Mouse (Mus musculus) left cerebral cortex, adult 18-20 months (tissue): ENCODE results near the gene Higd2a. TPM values are rescaled to one million over a fixed set of nuclear protein-coding genes. Genes with fewer than 3 reads are reported as not detected.
A peak's percentile ranks its signal among the peaks of the same experiment; 100 is the strongest.
"Not testable (repeated sequence)": the region's sequence is repeated elsewhere in the genome, so short reads cannot be mapped to it uniquely, and the experiment has no call there.

Experiments
- DNase-seq, 2 experiments: peaks; one replicate each; pipeline ENCODE4 v3.0.0; 2021 to 2022; ENCODE audit warnings: low spot score in 2 of 2, mixed read lengths in 1 of 2
- total RNA-seq, 2 experiments: library from RNA; stranded (reverse); gene quantifications; 2 replicates each; pipeline ENCODE4 v1.2.3; 2021

Gene Higd2a
- total RNA-seq, 2 experiments from 2014 or later: 136 to 144 TPM

GRCm38 (mm10) chr13:54581385-54581784 is 8.6 kb upstream of the Higd2a start:
- DNase-seq: no peak

GRCm38 (mm10) chr13:54582126-54582525 is 7.9 kb upstream of the Higd2a start:
- no peak for DNase-seq

- DNase-seq: no peak
Observed at GRCm38 (mm10) chr13:54582860-54583259, 7.1 kb upstream of the Higd2a start.

- DNase-seq: no peak
Observed at GRCm38 (mm10) chr13:54585831-54586230, 4.2 kb upstream of the Higd2a start.

- DNase-seq: no peak
Observed at GRCm38 (mm10) chr13:54589414-54589995, 502 bp upstream of the Higd2a start.

- no peak for DNase-seq
Observed at GRCm38 (mm10) chr13:54591776-54592356, 1.9 kb downstream of the Higd2a start.

- DNase-seq: no peak
Observed at GRCm38 (mm10) chr13:54593617-54594016, 3.6 kb downstream of the Higd2a start.

GRCm38 (mm10) chr13:54596107-54596690 is 6.2 kb downstream of the Higd2a start:
- DNase-seq: no peak

GRCm38 (mm10) chr13:54596870-54597269 is 6.9 kb downstream of the Higd2a start:
- no peak for DNase-seq

GRCm38 (mm10) chr13:54598622-54599143 is 8.7 kb downstream of the Higd2a start:
- no peak for DNase-seq

- DNase-seq: no peak
Observed at GRCm38 (mm10) chr13:54602639-54603111, 12.7 kb downstream of the Higd2a start.

GRCm38 (mm10) chr13:54603501-54603900 is 13.5 kb downstream of the Higd2a start:
- no peak for DNase-seq

- no peak for DNase-seq
Observed at GRCm38 (mm10) chr13:54604221-54604620, 14.2 kb downstream of the Higd2a start.

GRCm38 (mm10) chr13:54605426-54605825 is 15.4 kb downstream of the Higd2a start:
- no peak for DNase-seq

GRCm38 (mm10) chr13:54607204-54607603 is 17.2 kb downstream of the Higd2a start:
- no peak for DNase-seq

- no peak for DNase-seq
Observed at GRCm38 (mm10) chr13:54608002-54608401, 18.0 kb downstream of the Higd2a start.

GRCm38 (mm10) chr13:54608666-54609065 is 18.7 kb downstream of the Higd2a start:
- DNase-seq: peak in 1 of 2 experiments; percentile 30

GRCm38 (mm10) chr13:54609301-54609700 is 19.3 kb downstream of the Higd2a start:
- DNase-seq: no peak

GRCm38 (mm10) chr13:54610613-54610971 is 20.6 kb downstream of the Higd2a start:
- DNase-seq: peak in 1 of 2 experiments; percentile 53

- peak; percentile 94 for DNase-seq
Observed at GRCm38 (mm10) chr13:54610972-54611754, 21.2 kb downstream of the Higd2a start, which contains the start of gene Cltb. Gene Cltb, minus strand, starts transcription at chr13:54611344.

- not testable (repeated sequence) for DNase-seq
Observed at GRCm38 (mm10) chr13:54613141-54613540, 23.1 kb downstream of the Higd2a start.

- no peak for DNase-seq
Observed at GRCm38 (mm10) chr13:54616307-54616706, 26.3 kb downstream of the Higd2a start.
